Mouse (Mus musculus): ENCODE data around the gene Olfr1443. TPM values are rescaled to one million over a fixed set of nuclear protein-coding genes. Genes with fewer than 3 reads are reported as not detected.
"Not testable (repeated sequence)": the region's sequence is repeated elsewhere in the genome, so short reads cannot be mapped to it uniquely, and the experiment has no call there.

Olfr1443 gene
- polyA plus RNA-seq, 1 experiment from 2014 or later: not detected

- H3K36me3 ChIP-seq (ENCODE audit: control insufficient read depth, insufficient read depth, low read length): no peaks in the 10 kb centered on the region
- H3K27ac ChIP-seq (ENCODE audit: low read depth, low read length): no peak overlapping the region
- no peak overlapping the region for H3K4me3 ChIP-seq (ENCODE audit: low read depth, low read length)
- ATAC-seq (ENCODE audit: low FRiP score) (no peak), DNase-seq (ENCODE audit: low spot score, missing footprints) (no peak)
- H3K9me3 ChIP-seq (ENCODE audit: control insufficient read depth, low read length): no peaks in the 10 kb centered on the region
- no peak overlapping the region for H3K4me2 ChIP-seq
- 85% methylated on average over 4 of the region's 4 CpGs for WGBS
- H3K9ac ChIP-seq (ENCODE audit: low read length): no peak overlapping the region
- no peaks in the 10 kb centered on the region for H3K4me1 ChIP-seq (ENCODE audit: control insufficient read depth, insufficient read depth, low read length)
- no peaks in the 10 kb centered on the region for H3K27me3 ChIP-seq (ENCODE audit: control insufficient read depth, insufficient read depth, low read length)
Measured at GRCm38 (mm10) chr19:12671051-12671450, 6.9 kb upstream of the Olfr1443 start.

DNA sequence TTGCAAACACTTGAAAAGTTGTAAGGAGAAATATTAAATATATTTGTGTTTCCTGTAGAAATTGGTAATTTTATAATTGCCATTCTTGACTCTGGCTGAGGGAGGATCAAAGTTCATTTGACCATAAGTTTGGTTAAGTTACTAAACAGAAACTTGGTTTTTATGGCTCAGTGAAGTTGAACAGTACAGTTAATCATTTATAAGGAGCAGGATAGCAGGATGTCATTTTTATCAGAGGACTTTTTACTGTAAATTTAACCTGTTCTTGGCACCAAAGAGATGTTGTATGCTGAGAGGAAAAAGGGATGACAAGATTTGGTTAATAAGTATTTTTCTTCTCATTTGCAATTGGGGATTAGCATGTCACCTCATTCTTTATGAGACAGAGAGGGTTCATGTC is 6.7 kb downstream of the Olfr1443 start:
- Histone ChIP-seq H3K4me3 (ENCODE audit: low read depth, low read length) (no peak overlapping the region), H3K9ac (ENCODE audit: low read length) (no peak overlapping the region), H3K27ac (ENCODE audit: low read depth, low read length) (no peak overlapping the region), H3K27me3 (ENCODE audit: control insufficient read depth, insufficient read depth, low read length) (no peaks in the 10 kb centered on the region), H3K4me1 (ENCODE audit: control insufficient read depth, insufficient read depth, low read length) (no peaks in the 10 kb centered on the region), H3K36me3 (ENCODE audit: control insufficient read depth, insufficient read depth, low read length) (no peaks in the 10 kb centered on the region), H3K4me2 (no peak overlapping the region), H3K9me3 (ENCODE audit: control insufficient read depth, low read length) (no peaks in the 10 kb centered on the region)
- DNase-seq (ENCODE audit: low spot score, missing footprints) (no peak), ATAC-seq (ENCODE audit: low FRiP score) (no peak)

GRCm38 (mm10) chr19:12685231-12685630 is 7.3 kb downstream of the Olfr1443 start:
- no peak overlapping the region for H3K4me3 ChIP-seq (ENCODE audit: low read depth, low read length)
- DNase-seq (ENCODE audit: low spot score, missing footprints): no peak
- no peak overlapping the region for H3K4me2 ChIP-seq
- no peaks in the 10 kb centered on the region for H3K36me3 ChIP-seq (ENCODE audit: control insufficient read depth, insufficient read depth, low read length)
- ATAC-seq (ENCODE audit: low FRiP score): no peak
- H3K9me3 ChIP-seq (ENCODE audit: control insufficient read depth, low read length): no peaks in the 10 kb centered on the region
- H3K27me3 ChIP-seq (ENCODE audit: control insufficient read depth, insufficient read depth, low read length): no peaks in the 10 kb centered on the region
- H3K4me1 ChIP-seq (ENCODE audit: control insufficient read depth, insufficient read depth, low read length): no peaks in the 10 kb centered on the region
- H3K27ac ChIP-seq (ENCODE audit: low read depth, low read length): no peak overlapping the region
- H3K9ac ChIP-seq (ENCODE audit: low read length): no peak overlapping the region

DNA sequence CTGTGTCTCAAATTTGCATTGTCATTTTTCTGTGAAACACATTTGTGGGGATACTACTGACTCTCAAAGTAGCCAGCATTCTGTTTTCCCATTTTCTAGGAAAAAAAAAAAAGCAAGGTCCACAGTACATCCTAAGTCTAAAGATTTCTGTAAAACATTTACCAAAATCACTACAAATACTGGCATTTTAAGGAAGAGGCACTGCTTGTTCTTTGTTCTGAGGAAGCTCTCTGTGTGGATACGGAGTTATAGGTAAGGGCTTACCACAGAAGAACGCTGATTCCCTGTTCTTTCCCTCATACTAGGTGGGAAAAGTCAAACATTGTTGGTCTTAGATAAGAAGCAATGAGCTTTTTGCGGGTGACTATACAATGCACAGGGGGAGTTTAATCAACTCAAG is 17.7 kb downstream of the Olfr1443 start, which contains the start of gene Keg1:
Keg1 (plus strand) TSS at position 197 of the 400 bp plus-strand sequence.
- 80% methylated on average over 3 of the region's 3 CpGs for WGBS
- Histone ChIP-seq H3K4me1 (ENCODE audit: control insufficient read depth, insufficient read depth, low read length) (no peaks in the 10 kb centered on the region), H3K36me3 (ENCODE audit: control insufficient read depth, insufficient read depth, low read length) (no peaks in the 10 kb centered on the region), H3K4me2 (no peak within 1 kb of the TSS), H3K27ac (ENCODE audit: low read depth, low read length) (no peak within 1 kb of the TSS), H3K27me3 (ENCODE audit: control insufficient read depth, insufficient read depth, low read length) (no peaks in the 10 kb centered on the region), H3K9ac (ENCODE audit: low read length) (no peak within 1 kb of the TSS), H3K9me3 (ENCODE audit: control insufficient read depth, low read length) (no peaks in the 10 kb centered on the region), H3K4me3 (ENCODE audit: low read depth, low read length) (no peak within 1 kb of the TSS)
- ATAC-seq (ENCODE audit: low FRiP score) (no peak), DNase-seq (ENCODE audit: low spot score, missing footprints) (no peak)

- no peak overlapping the region for H3K4me2 ChIP-seq
- H3K9me3 ChIP-seq (ENCODE audit: control insufficient read depth, low read length): no peaks in the 10 kb centered on the region
- H3K4me3 ChIP-seq (ENCODE audit: low read depth, low read length): no peak overlapping the region
- no peak overlapping the region for H3K9ac ChIP-seq (ENCODE audit: low read length)
- no peak for DNase-seq (ENCODE audit: low spot score, missing footprints)
- no peaks in the 10 kb centered on the region for H3K36me3 ChIP-seq (ENCODE audit: control insufficient read depth, insufficient read depth, low read length)
- no peaks in the 10 kb centered on the region for H3K4me1 ChIP-seq (ENCODE audit: control insufficient read depth, insufficient read depth, low read length)
- no peak for ATAC-seq (ENCODE audit: low FRiP score)
- no peaks in the 10 kb centered on the region for H3K27me3 ChIP-seq (ENCODE audit: control insufficient read depth, insufficient read depth, low read length)
- no peak overlapping the region for H3K27ac ChIP-seq (ENCODE audit: low read depth, low read length)
Measured at GRCm38 (mm10) chr19:12696221-12696620, 18.3 kb downstream of the Olfr1443 start.

GRCm38 (mm10) chr19:12708458-12708857 is 30.5 kb downstream of the Olfr1443 start:
- H3K9me3 ChIP-seq (ENCODE audit: control insufficient read depth, low read length): no peaks in the 10 kb centered on the region
- H3K4me2 ChIP-seq: no peak overlapping the region
- H3K27me3 ChIP-seq (ENCODE audit: control insufficient read depth, insufficient read depth, low read length): no peaks in the 10 kb centered on the region
- no peak for DNase-seq (ENCODE audit: low spot score, missing footprints)
- 85% methylated on average over 2 of the region's 2 CpGs for WGBS
- no peaks in the 10 kb centered on the region for H3K36me3 ChIP-seq (ENCODE audit: control insufficient read depth, insufficient read depth, low read length)
- H3K9ac ChIP-seq (ENCODE audit: low read length): no peak overlapping the region
- ATAC-seq (ENCODE audit: low FRiP score): no peak
- H3K4me3 ChIP-seq (ENCODE audit: low read depth, low read length): no peak overlapping the region
- H3K27ac ChIP-seq (ENCODE audit: low read depth, low read length): no peak overlapping the region
- no peaks in the 10 kb centered on the region for H3K4me1 ChIP-seq (ENCODE audit: control insufficient read depth, insufficient read depth, low read length)

GRCm38 (mm10) chr19:12708986-12709385 is 31.1 kb downstream of the Olfr1443 start:
- Histone ChIP-seq H3K27me3 (ENCODE audit: control insufficient read depth, insufficient read depth, low read length) (no peaks in the 10 kb centered on the region), H3K4me1 (ENCODE audit: control insufficient read depth, insufficient read depth, low read length) (no peaks in the 10 kb centered on the region), H3K9me3 (ENCODE audit: control insufficient read depth, low read length) (no peaks in the 10 kb centered on the region), H3K27ac (ENCODE audit: low read depth, low read length) (no peak overlapping the region), H3K4me2 (no peak overlapping the region), H3K36me3 (ENCODE audit: control insufficient read depth, insufficient read depth, low read length) (no peaks in the 10 kb centered on the region), H3K4me3 (ENCODE audit: low read depth, low read length) (no peak overlapping the region), H3K9ac (ENCODE audit: low read length) (no peak overlapping the region)
- ATAC-seq (ENCODE audit: low FRiP score) (no peak), DNase-seq (ENCODE audit: low spot score, missing footprints) (no peak)

DNA sequence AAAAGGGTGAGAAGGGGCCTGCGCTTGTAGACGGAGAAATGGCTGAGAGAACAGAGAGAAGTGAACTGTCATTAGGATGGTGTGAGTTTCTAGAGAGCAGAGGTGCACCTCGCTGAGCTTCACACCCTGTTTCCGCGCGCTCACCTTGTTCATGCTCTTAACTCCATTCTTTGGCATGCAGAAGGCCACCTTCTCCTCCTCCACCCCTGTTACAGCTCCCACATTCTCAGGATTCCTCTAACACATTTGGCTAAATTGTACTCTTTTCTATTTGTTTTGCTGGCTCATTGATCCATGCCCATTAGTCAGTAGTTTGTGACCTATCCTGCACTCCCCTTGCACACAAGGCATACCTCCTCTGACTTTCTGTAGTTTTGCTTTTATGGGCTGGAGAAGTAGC is 41.3 kb downstream of the Olfr1443 start:
- Histone ChIP-seq H3K27ac (ENCODE audit: low read depth, low read length) (no peak overlapping the region), H3K9me3 (ENCODE audit: control insufficient read depth, low read length) (no peaks in the 10 kb centered on the region), H3K9ac (ENCODE audit: low read length) (no peak overlapping the region), H3K36me3 (ENCODE audit: control insufficient read depth, insufficient read depth, low read length) (no peaks in the 10 kb centered on the region), H3K4me2 (no peak overlapping the region), H3K4me3 (ENCODE audit: low read depth, low read length) (no peak overlapping the region), H3K27me3 (ENCODE audit: control insufficient read depth, insufficient read depth, low read length) (no peaks in the 10 kb centered on the region), H3K4me1 (ENCODE audit: control insufficient read depth, insufficient read depth, low read length) (no peaks in the 10 kb centered on the region)
- no peak for ATAC-seq (ENCODE audit: low FRiP score)
- no peak for DNase-seq (ENCODE audit: low spot score, missing footprints)
- WGBS: 82% methylated on average over 6 of the region's 6 CpGs

DNA sequence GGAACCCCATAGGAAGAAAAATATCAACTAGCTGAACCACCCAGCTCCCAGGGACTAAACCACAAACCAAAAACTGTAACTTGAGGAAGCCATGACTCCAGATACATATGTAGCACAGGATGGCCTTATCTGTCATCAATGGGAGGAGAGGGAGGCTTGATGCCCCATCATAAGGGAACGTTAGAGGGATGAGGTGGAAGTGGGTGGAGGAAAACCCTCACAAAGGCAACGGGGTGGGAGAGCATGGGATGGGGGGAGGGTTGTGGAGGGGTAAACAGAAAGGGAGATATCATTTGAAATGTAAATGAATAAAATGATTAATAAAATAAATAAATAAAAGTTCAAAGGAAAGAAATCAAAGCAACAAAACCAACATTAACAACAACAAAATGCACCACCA is 42.6 kb downstream of the Olfr1443 start:
- WGBS: 63% methylated on average over 2 of the region's 2 CpGs
- Histone ChIP-seq H3K27me3 (ENCODE audit: control insufficient read depth, insufficient read depth, low read length) (no peaks in the 10 kb centered on the region), H3K9ac (ENCODE audit: low read length) (no peak overlapping the region), H3K27ac (ENCODE audit: low read depth, low read length) (no peak overlapping the region), H3K4me2 (no peak overlapping the region), H3K36me3 (ENCODE audit: control insufficient read depth, insufficient read depth, low read length) (no peaks in the 10 kb centered on the region), H3K9me3 (ENCODE audit: control insufficient read depth, low read length) (no peaks in the 10 kb centered on the region), H3K4me3 (ENCODE audit: low read depth, low read length) (no peak overlapping the region), H3K4me1 (ENCODE audit: control insufficient read depth, insufficient read depth, low read length) (no peaks in the 10 kb centered on the region)
- ATAC-seq (ENCODE audit: low FRiP score) (no peak), DNase-seq (ENCODE audit: low spot score, missing footprints) (no peak)

DNA sequence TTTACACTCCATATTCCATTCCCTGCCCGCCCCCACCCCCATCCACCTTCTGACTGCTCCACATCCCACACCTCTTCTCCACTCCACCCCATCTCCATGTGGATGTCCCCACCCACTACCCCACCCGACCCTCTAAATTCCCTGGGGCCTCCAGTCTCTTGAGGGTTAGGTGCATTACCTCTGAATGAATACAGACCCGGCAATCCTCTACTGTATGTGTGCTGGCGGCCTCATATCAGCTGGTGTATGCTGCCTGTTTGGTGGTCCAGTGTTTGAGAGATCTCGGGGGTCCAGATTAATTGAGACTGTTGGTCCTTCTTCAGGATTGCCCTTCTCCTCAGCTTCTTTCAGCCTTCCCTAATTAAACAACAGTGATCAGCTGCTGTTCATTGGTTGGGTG is 43.0 kb downstream of the Olfr1443 start:
- H3K4me1 ChIP-seq (ENCODE audit: control insufficient read depth, insufficient read depth, low read length); DNase-seq (ENCODE audit: low spot score, missing footprints); H3K9me3 ChIP-seq (ENCODE audit: control insufficient read depth, low read length); H3K36me3 ChIP-seq (ENCODE audit: control insufficient read depth, insufficient read depth, low read length); H3K4me3 ChIP-seq (ENCODE audit: low read depth, low read length); ATAC-seq (ENCODE audit: low FRiP score); H3K9ac ChIP-seq (ENCODE audit: low read length); H3K27ac ChIP-seq (ENCODE audit: low read depth, low read length); H3K4me2 ChIP-seq; H3K27me3 ChIP-seq (ENCODE audit: control insufficient read depth, insufficient read depth, low read length): not testable (repeated sequence)
- WGBS: 89% methylated on average over 5 of the region's 5 CpGs

Data from midbrain, embryonic 11.5 days (tissue).